ENCODE assay signal across 8 mouse cellular contexts in the genomic region with DNA sequence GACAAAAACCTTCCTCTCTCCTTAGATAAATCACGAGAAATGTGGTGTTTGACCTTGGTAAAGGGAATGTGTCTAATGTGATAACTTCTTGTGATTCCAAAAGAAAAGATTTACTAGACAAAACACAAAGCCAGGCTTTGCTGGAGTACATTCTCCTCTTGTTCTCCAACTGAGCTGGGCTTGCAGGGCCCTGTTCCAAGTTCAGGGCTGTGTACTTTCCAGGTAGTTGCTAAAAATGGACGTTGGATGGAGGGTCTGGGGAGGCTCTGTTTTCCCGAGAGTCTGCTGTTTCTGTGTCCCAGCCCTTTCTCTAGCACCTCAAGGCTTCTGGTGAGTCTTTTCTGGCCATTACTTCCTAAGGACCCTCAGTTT. TPM values are rescaled to one million over a fixed set of nuclear protein-coding genes. Genes with fewer than 3 reads are reported as not detected.
A peak's percentile ranks its signal among the peaks of the same experiment; 100 is the strongest.
DNase-seq lines count a peak whose midpoint lies in the region; ATAC-seq and TF ChIP-seq lines count a peak whose summit lies in the region.

No protein-coding gene starts in this region.

- no peaks in the 10 kb centered on the region for H3K9me3 ChIP-seq in hindbrain, embryonic 10.5 days
- no peaks in the 10 kb centered on the region for H3K9me3 ChIP-seq in hindbrain, embryonic 11.5 days (ENCODE audit: control insufficient read depth, low read length)
- no peaks in the 10 kb centered on the region for H3K9me3 ChIP-seq in limb, embryonic 13.5 days
- H3K9me3 ChIP-seq in stomach, embryonic 16.5 days (replicated peaks; ENCODE audit: control insufficient read depth, low read length) = no peaks in the 10 kb centered on the region

- no peak overlapping the region for H3K4me2 ChIP-seq in hindbrain, embryonic 11.5 days (replicated peaks; ENCODE audit: low read depth, low read length)
- peak overlapping the region; percentile 99 for H3K4me2 ChIP-seq in limb, embryonic 13.5 days (replicated peaks)
- peak overlapping the region; percentile 92 for H3K4me2 ChIP-seq in stomach, embryonic 16.5 days (ENCODE audit: low read depth, low read length)

- no peaks in the 10 kb centered on the region for H3K36me3 ChIP-seq in hindbrain, embryonic 10.5 days
- no peaks in the 10 kb centered on the region for H3K36me3 ChIP-seq in hindbrain, embryonic 11.5 days (ENCODE audit: control insufficient read depth, insufficient read depth, low read length)
- peaks cover 1% of the 10 kb centered on the region; the same call in 1 of the 2 replicates for H3K36me3 ChIP-seq in spleen, adult 2 months (ENCODE audit: control insufficient read depth, insufficient read depth, low read length)
- no peaks in the 10 kb centered on the region for H3K36me3 ChIP-seq in limb, embryonic 13.5 days
- H3K36me3 ChIP-seq in stomach, embryonic 16.5 days (ENCODE audit: control insufficient read depth, insufficient read depth, low read length) = no peaks in the 10 kb centered on the region

- ATAC-seq in hindbrain, embryonic 11.5 days (ENCODE audit: low FRiP score) = no peak
- no peak for ATAC-seq in limb, embryonic 13.5 days (ENCODE audit: low FRiP score, low read depth)
- ATAC-seq in stomach, embryonic 16.5 days (ENCODE audit: insufficient read depth, low FRiP score) = no peak

- no peak for TF ChIP-seq CTCF in spleen, adult 2 months (IDR thresholded peaks at IDR 0.05; ENCODE audit: extremely low read depth, insufficient read depth, insufficient read length, insufficient replicate concordance)

- peaks cover 72% of the 10 kb centered on the region for H3K4me1 ChIP-seq in hindbrain, embryonic 10.5 days (replicated peaks)
- peaks cover 15% of the 10 kb centered on the region for H3K4me1 ChIP-seq in hindbrain, embryonic 11.5 days (replicated peaks; ENCODE audit: control insufficient read depth, insufficient read depth, low read length)
- peaks cover 36% of the 10 kb centered on the region for H3K4me1 ChIP-seq in spleen, adult 2 months (ENCODE audit: control insufficient read depth, insufficient read depth, insufficient read length)
- peaks cover 56% of the 10 kb centered on the region for H3K4me1 ChIP-seq in limb, embryonic 13.5 days
- H3K4me1 ChIP-seq in stomach, embryonic 16.5 days (ENCODE audit: control insufficient read depth, insufficient read depth, low read length) = peaks cover 61% of the 10 kb centered on the region

- 71% methylated on average over 3 of the region's 3 CpGs for WGBS in hindbrain, embryonic 10.5 days
- 63% methylated on average over 3 of the region's 3 CpGs for WGBS in hindbrain, embryonic 11.5 days
- WGBS in spleen, adult 2 months = 11% methylated on average over 3 of the region's 3 CpGs
- 58% methylated on average over 3 of the region's 3 CpGs for WGBS in limb, embryonic 13.5 days
- 23% methylated on average over 3 of the region's 3 CpGs for WGBS in stomach, embryonic 16.5 days

- no peak overlapping the region for H3K9ac ChIP-seq in hindbrain, embryonic 11.5 days (ENCODE audit: low read depth, low read length)
- no peak overlapping the region for H3K9ac ChIP-seq in limb, embryonic 13.5 days
- H3K9ac ChIP-seq in stomach, embryonic 16.5 days (ENCODE audit: low read length) = peak overlapping the region; percentile 76

- DNase-seq in hindbrain, embryonic 10.5 days (ENCODE audit: low spot score) = no peak
- DNase-seq in hindbrain, embryonic 11.5 days (ENCODE audit: low spot score) = no peak
- DNase-seq in spleen, adult 2 months (ENCODE audit: low read depth in 1 of 2, low spot score in 2 of 2) = no peak
- DNase-seq in spleen, postnatal 4 days (ENCODE audit: low spot score in 2 of 2) = no peak
- DNase-seq in c-Kit-positive CD71-positive TER-119-positive erythroid progenitor cells, embryonic 14.5 days (ENCODE audit: low spot score) = no peak
- no peak for DNase-seq in right cerebral cortex, postnatal 10 days (ENCODE audit: low spot score in 2 of 2)

- peak overlapping the region; percentile 90 for H3K4me3 ChIP-seq in hindbrain, embryonic 10.5 days
- no peak overlapping the region for H3K4me3 ChIP-seq in hindbrain, embryonic 11.5 days (ENCODE audit: low read depth, low read length)
- peak overlapping the region; percentile 76 for H3K4me3 ChIP-seq in spleen, adult 2 months (ENCODE audit: extremely low read depth, insufficient read depth, insufficient read length)
- peak overlapping the region; percentile 79; the same call in 1 of the 2 replicates for H3K4me3 ChIP-seq in limb, embryonic 13.5 days
- peak overlapping the region; percentile 77 for H3K4me3 ChIP-seq in stomach, embryonic 16.5 days (replicated peaks; ENCODE audit: low read length)

- H3K27ac ChIP-seq in hindbrain, embryonic 10.5 days = no peak overlapping the region
- no peak overlapping the region for H3K27ac ChIP-seq in hindbrain, embryonic 11.5 days (ENCODE audit: low read depth, low read length)
- H3K27ac ChIP-seq in spleen, adult 2 months (ENCODE audit: insufficient read depth, low read length) = peak overlapping the region; percentile 54
- H3K27ac ChIP-seq in limb, embryonic 13.5 days = no peak overlapping the region
- H3K27ac ChIP-seq in stomach, embryonic 16.5 days (ENCODE audit: low read length) = peak overlapping the region; percentile 90

- H3K27me3 ChIP-seq in hindbrain, embryonic 10.5 days (ENCODE audit: insufficient read depth, poor library complexity, severe bottlenecking) = peaks cover 43% of the 10 kb centered on the region
- H3K27me3 ChIP-seq in hindbrain, embryonic 11.5 days (ENCODE audit: control insufficient read depth, insufficient read depth, low read length) = peaks cover 3% of the 10 kb centered on the region; the same call in 1 of the 2 replicates
- H3K27me3 ChIP-seq in spleen, adult 2 months (ENCODE audit: control insufficient read depth, insufficient read depth, low read length) = no peaks in the 10 kb centered on the region
- peaks cover 6% of the 10 kb centered on the region; the same call in 1 of the 2 replicates for H3K27me3 ChIP-seq in limb, embryonic 13.5 days
- no peaks in the 10 kb centered on the region for H3K27me3 ChIP-seq in stomach, embryonic 16.5 days (ENCODE audit: control insufficient read depth, insufficient read depth, low read length)

- no peak for TF ChIP-seq POLR2A in spleen, adult 2 months (IDR thresholded peaks at IDR 0.05; ENCODE audit: low read depth, low read length)

RNA-seq across cellular contexts. Expression of gene Mafk, which starts 1.6 kb away (rescaled TPM):
- polyA plus RNA-seq in hindbrain, embryonic 10.5 days (2016; fragmentation: Nextera tagmentation; extraction: Ambion mirVana) = 9.9 and 10.1 TPM in 2 replicates
- polyA plus RNA-seq in hindbrain, embryonic 11.5 days (2014; fragmentation: Nextera tagmentation; extraction: Ambion mirVana) = 5.2 and 6.3 TPM in 2 replicates
- 26.8 and 29.7 TPM in 2 replicates for polyA plus RNA-seq in spleen, adult 2 months (2012; rRNA removed)
- 7.3 and 8.6 TPM in 2 replicates for polyA plus RNA-seq in limb, embryonic 13.5 days (2015; fragmentation: Nextera tagmentation; extraction: Ambion mirVana)
- 18.9 and 22.3 TPM in 2 replicates for polyA plus RNA-seq in stomach, embryonic 16.5 days (2015; fragmentation: Nextera tagmentation; extraction: Ambion mirVana)

RNA-seq across cellular contexts. Expression of gene Ints1, which starts 17.5 kb away (rescaled TPM):
- polyA plus RNA-seq in hindbrain, embryonic 10.5 days (2016; fragmentation: Nextera tagmentation; extraction: Ambion mirVana) = 34.8 and 39.0 TPM in 2 replicates
- polyA plus RNA-seq in hindbrain, embryonic 11.5 days (2014; fragmentation: Nextera tagmentation; extraction: Ambion mirVana) = 26.3 and 28.3 TPM in 2 replicates
- 72.1 and 85.4 TPM in 2 replicates for polyA plus RNA-seq in spleen, adult 2 months (2012; rRNA removed)
- 25.2 and 29.2 TPM in 2 replicates for polyA plus RNA-seq in limb, embryonic 13.5 days (2015; fragmentation: Nextera tagmentation; extraction: Ambion mirVana)
- polyA plus RNA-seq in stomach, embryonic 16.5 days (2015; fragmentation: Nextera tagmentation; extraction: Ambion mirVana) = 20.2 and 21.0 TPM in 2 replicates

RNA-seq across cellular contexts. Expression of gene Tmem184a, which starts 26.8 kb away (rescaled TPM):
- 1.5 and 1.8 TPM in 2 replicates for polyA plus RNA-seq in hindbrain, embryonic 10.5 days (2016; fragmentation: Nextera tagmentation; extraction: Ambion mirVana)
- polyA plus RNA-seq in hindbrain, embryonic 11.5 days (2014; fragmentation: Nextera tagmentation; extraction: Ambion mirVana) = 1.1 and 1.2 TPM in 2 replicates
- 3.1 and 3.3 TPM in 2 replicates for polyA plus RNA-seq in spleen, adult 2 months (2012; rRNA removed)
- 1.8 and 2.0 TPM in 2 replicates for polyA plus RNA-seq in limb, embryonic 13.5 days (2015; fragmentation: Nextera tagmentation; extraction: Ambion mirVana)
- polyA plus RNA-seq in stomach, embryonic 16.5 days (2015; fragmentation: Nextera tagmentation; extraction: Ambion mirVana) = 39.7 and 42.4 TPM in 2 replicates

RNA-seq across cellular contexts. Expression of gene Gm26938, which starts 33.3 kb away (rescaled TPM):
- not detected in 2 replicates for polyA plus RNA-seq in hindbrain, embryonic 10.5 days (2016; fragmentation: Nextera tagmentation; extraction: Ambion mirVana)
- not detected in 2 replicates for polyA plus RNA-seq in hindbrain, embryonic 11.5 days (2014; fragmentation: Nextera tagmentation; extraction: Ambion mirVana)
- not detected in 2 replicates for polyA plus RNA-seq in spleen, adult 2 months (2012; rRNA removed)
- polyA plus RNA-seq in limb, embryonic 13.5 days (2015; fragmentation: Nextera tagmentation; extraction: Ambion mirVana) = not detected in 2 replicates
- not detected in 2 replicates for polyA plus RNA-seq in stomach, embryonic 16.5 days (2015; fragmentation: Nextera tagmentation; extraction: Ambion mirVana)

RNA-seq across cellular contexts. Expression of gene Psmg3, which starts 33.7 kb away (rescaled TPM):
- 97.5 and 97.7 TPM in 2 replicates for polyA plus RNA-seq in hindbrain, embryonic 10.5 days (2016; fragmentation: Nextera tagmentation; extraction: Ambion mirVana)
- polyA plus RNA-seq in hindbrain, embryonic 11.5 days (2014; fragmentation: Nextera tagmentation; extraction: Ambion mirVana) = 74.5 and 77.3 TPM in 2 replicates
- 15.5 and 23.9 TPM in 2 replicates for polyA plus RNA-seq in spleen, adult 2 months (2012; rRNA removed)
- polyA plus RNA-seq in limb, embryonic 13.5 days (2015; fragmentation: Nextera tagmentation; extraction: Ambion mirVana) = 68.3 and 80.7 TPM in 2 replicates
- 62.5 and 62.9 TPM in 2 replicates for polyA plus RNA-seq in stomach, embryonic 16.5 days (2015; fragmentation: Nextera tagmentation; extraction: Ambion mirVana)

Comparison
In these comparisons a context has a peak if more than half of its experiments do, and no peak if none do; other contexts are left out.
1. H3K27ac ChIP-seq: peak in spleen, adult 2 months (single experiment) and stomach, embryonic 16.5 days (single experiment); none in hindbrain, embryonic 10.5 days (single experiment), hindbrain, embryonic 11.5 days (single experiment) and limb, embryonic 13.5 days (single experiment).